8 mouse cellular contexts compared by ENCODE assay signal in genomic region chr6:148831728-148832121, GRCm38 (mm10). TPM values are rescaled to one million over a fixed set of nuclear protein-coding genes. Genes with fewer than 3 reads are reported as not detected.
DNase-seq lines count a peak whose midpoint lies in the region; ATAC-seq and TF ChIP-seq lines count a peak whose summit lies in the region.

No protein-coding gene starts in this region.

- no peaks in the 10 kb centered on the region for H3K9me3 ChIP-seq in neural tube, embryonic 11.5 days (ENCODE audit: control insufficient read depth, low read length)
- no peaks in the 10 kb centered on the region for H3K9me3 ChIP-seq in liver, embryonic 11.5 days (ENCODE audit: control insufficient read depth, low read length)
- H3K9me3 ChIP-seq in stomach, postnatal 0 days (ENCODE audit: control insufficient read depth, low read length), result no peaks in the 10 kb centered on the region

- H3K4me1 ChIP-seq in cerebellum, adult 2 months (ENCODE audit: control insufficient read depth, insufficient read depth, low read length), result no peaks in the 10 kb centered on the region; the same call in 1 of the 2 replicates
- H3K4me1 ChIP-seq in neural tube, embryonic 11.5 days (ENCODE audit: control insufficient read depth, insufficient read depth, low read length), result peaks cover 4% of the 10 kb centered on the region; the same call in 1 of the 2 replicates
- H3K4me1 ChIP-seq in liver, embryonic 11.5 days (replicated peaks; ENCODE audit: control insufficient read depth, insufficient read depth, low read length), result peaks cover 4% of the 10 kb centered on the region; the same call in 1 of the 2 replicates
- no peaks in the 10 kb centered on the region for H3K4me1 ChIP-seq in stomach, postnatal 0 days (replicated peaks; ENCODE audit: control insufficient read depth, insufficient read depth)

- no peak for TF ChIP-seq CTCF in cerebellum, adult 2 months (IDR thresholded peaks at IDR 0.05; ENCODE audit: borderline replicate concordance, insufficient read depth, low read depth, low read length)
- TF ChIP-seq CTCF in stomach, postnatal 0 days (IDR thresholded peaks at IDR 0.05; ENCODE audit: low read depth), result no peak

- ATAC-seq in neural tube, embryonic 11.5 days (ENCODE audit: insufficient read depth, low FRiP score, low TSS enrichment), result 0 out of 2 replicates have a peak, but pooled peaks have one; percentile 1
- no peak for ATAC-seq in liver, embryonic 11.5 days (replicated peaks; ENCODE audit: low FRiP score)
- no peak for ATAC-seq in stomach, postnatal 0 days (ENCODE audit: low FRiP score, low TSS enrichment)

- peak overlapping the region; percentile 81 for H3K4me3 ChIP-seq in cerebellum, adult 2 months (replicated peaks; ENCODE audit: insufficient read depth, low read depth, low read length)
- H3K4me3 ChIP-seq in neural tube, embryonic 11.5 days (ENCODE audit: low read depth, low read length), result peak overlapping the region; percentile 83
- H3K4me3 ChIP-seq in liver, embryonic 11.5 days (ENCODE audit: low read depth, low read length), result peak overlapping the region; percentile 86
- H3K4me3 ChIP-seq in stomach, postnatal 0 days (ENCODE audit: low read depth, low read length), result peak overlapping the region; percentile 87

- peak overlapping the region; percentile 94 for H3K4me2 ChIP-seq in neural tube, embryonic 11.5 days (ENCODE audit: low read depth)
- H3K4me2 ChIP-seq in liver, embryonic 11.5 days, result peak overlapping the region; percentile 91
- peak overlapping the region; percentile 79 for H3K4me2 ChIP-seq in stomach, postnatal 0 days (replicated peaks; ENCODE audit: low read depth)

- TF ChIP-seq EP300 in stomach, postnatal 0 days (optimal IDR thresholded peaks at IDR 0.05), result peak; percentile 2

- no peaks in the 10 kb centered on the region for H3K27me3 ChIP-seq in cerebellum, adult 2 months (ENCODE audit: control insufficient read depth, insufficient read depth, low read length)
- H3K27me3 ChIP-seq in neural tube, embryonic 11.5 days (ENCODE audit: control insufficient read depth, insufficient read depth, low read length), result no peaks in the 10 kb centered on the region
- no peaks in the 10 kb centered on the region for H3K27me3 ChIP-seq in liver, embryonic 11.5 days (replicated peaks; ENCODE audit: control insufficient read depth, insufficient read depth, low read length)
- H3K27me3 ChIP-seq in stomach, postnatal 0 days (ENCODE audit: control insufficient read depth, insufficient read depth, low read length), result no peaks in the 10 kb centered on the region

- H3K27ac ChIP-seq in cerebellum, adult 2 months (ENCODE audit: insufficient read depth, low read length), result no peak overlapping the region
- H3K27ac ChIP-seq in neural tube, embryonic 11.5 days (ENCODE audit: low read depth, low read length), result no peak overlapping the region
- H3K27ac ChIP-seq in liver, embryonic 11.5 days (ENCODE audit: low read depth, low read length), result peak overlapping the region; percentile 30; the same call in 1 of the 2 replicates
- H3K27ac ChIP-seq in stomach, postnatal 0 days (replicated peaks), result no peak overlapping the region

- H3K9ac ChIP-seq in neural tube, embryonic 11.5 days (ENCODE audit: low read length), result peak overlapping the region; percentile 41; the same call in 1 of the 2 replicates
- H3K9ac ChIP-seq in liver, embryonic 11.5 days (ENCODE audit: low read depth, low read length), result peak overlapping the region; percentile 81
- H3K9ac ChIP-seq in stomach, postnatal 0 days (ENCODE audit: low read length), result peak overlapping the region; percentile 75; the same call in 1 of the 2 replicates

- DNase-seq in cerebellum, adult 2 months, result no peak
- no peak for DNase-seq in cerebellum, postnatal 4 days (ENCODE audit: low spot score in 2 of 2)
- no peak for DNase-seq in neural tube, embryonic 11.5 days (ENCODE audit: low spot score)
- no peak for DNase-seq in neural tube, embryonic 10.5 days (ENCODE audit: extremely low spot score, low spot score)
- DNase-seq in liver, embryonic 11.5 days (ENCODE audit: low spot score), result no peak
- no peak for DNase-seq in stomach, postnatal 0 days (ENCODE audit: low spot score)
- DNase-seq in thymus, postnatal 10 days (ENCODE audit: low spot score in 2 of 2), result no peak
- no peak for DNase-seq in frontal cortex, postnatal 25 days (ENCODE audit: low spot score in 2 of 2)

- no peaks in the 10 kb centered on the region for H3K36me3 ChIP-seq in neural tube, embryonic 11.5 days (ENCODE audit: control insufficient read depth, insufficient read depth, low read length)
- no peaks in the 10 kb centered on the region for H3K36me3 ChIP-seq in liver, embryonic 11.5 days (ENCODE audit: control insufficient read depth, insufficient read depth, low read length)
- no peaks in the 10 kb centered on the region for H3K36me3 ChIP-seq in stomach, postnatal 0 days (ENCODE audit: control insufficient read depth, insufficient read depth, low read length)

- TF ChIP-seq POLR2A in cerebellum, adult 2 months (IDR thresholded peaks at IDR 0.05; ENCODE audit: borderline replicate concordance, insufficient read depth, low read length), result no peak

- 15% methylated on average over 3 of the region's 3 CpGs for WGBS in cerebellum, adult 2 months
- WGBS in neural tube, embryonic 11.5 days, result 32% methylated on average over 3 of the region's 3 CpGs
- 24% methylated on average over 3 of the region's 3 CpGs for WGBS in liver, embryonic 11.5 days
- 24% methylated on average over 3 of the region's 3 CpGs for WGBS in stomach, postnatal 0 days

RNA-seq across cellular contexts. Expression of gene Ipo8, which starts 0.5 kb away (rescaled TPM):
- polyA plus RNA-seq in cerebellum, adult 2 months (2012; rRNA removed), result 27.0 and 28.8 TPM in 2 replicates
- polyA plus RNA-seq in neural tube, embryonic 11.5 days (2014; fragmentation: Nextera tagmentation; extraction: Ambion mirVana), result 25.1 and 28.1 TPM in 2 replicates
- polyA plus RNA-seq in liver, embryonic 11.5 days (2014; fragmentation: Nextera tagmentation; extraction: Ambion mirVana), result 21.6 and 22.1 TPM in 2 replicates
- 9.5 and 10.5 TPM in 2 replicates for polyA plus RNA-seq in stomach, postnatal 0 days (2015; fragmentation: Nextera tagmentation; extraction: Ambion mirVana)
